Mouse (Mus musculus) heart, embryonic 16.5 days (tissue): ENCODE data around the gene Gm21693. TPM values are rescaled to one million over a fixed set of nuclear protein-coding genes. Genes with fewer than 3 reads are reported as not detected.
"Not testable (repeated sequence)": the region's sequence is repeated elsewhere in the genome, so short reads cannot be mapped to it uniquely, and the experiment has no call there.

Experiments
- ATAC-seq: fragments of 200-750 bp; cut with Nextera tagmentation; replicated peaks from 2 replicates; pipeline ENCODE4 v1.8.0; 2017; ENCODE audit warnings: moderate number of reproducible peaks; ENCODE audit not compliant: insufficient read depth, low FRiP score; ENCODE audit errors: extremely low read depth
- H3K27ac ChIP-seq: fragments of 300-500 bp; sonication (generic); 2 replicates; pipeline ENCODE4 v1.5.1; 2014; ENCODE audit warnings: mild to moderate bottlenecking, low read length, control low read depth, moderate library complexity
- H3K27me3 ChIP-seq: fragments of 300-500 bp; sonication (generic); 2 replicates; pipeline ENCODE4 v1.6.1; 2014; ENCODE audit warnings: low read length, mixed read lengths; ENCODE audit not compliant: control insufficient read depth, insufficient read depth
- H3K36me3 ChIP-seq: fragments of 300-500 bp; sonication (generic); 2 replicates; pipeline ENCODE4 v1.6.1; 2014; ENCODE audit not compliant: control insufficient read depth, insufficient read depth
- H3K4me1 ChIP-seq: fragments of 300-500 bp; sonication (generic); 2 replicates; pipeline ENCODE4 v1.6.1; 2014; ENCODE audit warnings: low read length, mixed read lengths; ENCODE audit not compliant: control insufficient read depth, insufficient read depth
- H3K4me2 ChIP-seq: fragments of 300-500 bp; sonication (generic); 2 replicates; pipeline ENCODE4 v1.6.1; 2014; ENCODE audit warnings: low read depth, mild to moderate bottlenecking, control low read depth, low read length
- H3K4me3 ChIP-seq: fragments of 300-500 bp; sonication (generic); 2 replicates; pipeline ENCODE4 v1.5.1; 2014; ENCODE audit warnings: mild to moderate bottlenecking, control low read depth, low read length
- H3K9ac ChIP-seq: fragments of 300-500 bp; sonication (generic); 2 replicates; pipeline ENCODE4 v1.6.1; 2014; ENCODE audit warnings: low read length, control low read depth
- H3K9me3 ChIP-seq: fragments of 300-500 bp; sonication (generic); replicated peaks from 2 replicates; pipeline ENCODE4 v1.6.1; 2016; ENCODE audit warnings: low read length; ENCODE audit not compliant: control insufficient read depth
- WGBS: fragments of 180-500 bp; shearing (Covaris S2); extraction: QIAGEN DNeasy Blood & Tissue Kit; methylation state at CpG from one replicate; pipeline ENCODE4 v1.1.7; 2014; 5-methylcytosine and 5-hydroxymethylcytosine counted together
- polyA plus RNA-seq: library from polyadenylated mRNA; unstranded; fragments of >200 nt; fragmentation: Nextera tagmentation; extraction: Ambion mirVana; gene quantifications from 2 replicates; pipeline ENCODE4 v1.2.1, GENCODE M21; 2015

Gene Gm21693
- polyA plus RNA-seq, result not detected in 2 replicates

GRCm38 (mm10) chrY:3345229-3345628, at the start of gene Gm21693:
Gm21693 (minus strand) TSS chrY:3345329.
- H3K4me2 ChIP-seq, H3K36me3 ChIP-seq, H3K27ac ChIP-seq, H3K27me3 ChIP-seq, H3K4me1 ChIP-seq, ATAC-seq, H3K4me3 ChIP-seq, H3K9me3 ChIP-seq, H3K9ac ChIP-seq: not testable (repeated sequence)
- no CpG with 5 or more reads among the region's 9 CpGs for WGBS

GRCm38 (mm10) chrY:3340661-3341060, 4.5 kb downstream of the Gm21693 start:
- not testable (repeated sequence) for H3K4me2 ChIP-seq, H3K4me1 ChIP-seq, H3K9ac ChIP-seq, ATAC-seq, H3K9me3 ChIP-seq, H3K4me3 ChIP-seq, H3K36me3 ChIP-seq, H3K27me3 ChIP-seq, H3K27ac ChIP-seq
- WGBS, result 100% methylated on average over 1 of the region's 11 CpGs

- not testable (repeated sequence) for H3K4me2 ChIP-seq, H3K27ac ChIP-seq, H3K9me3 ChIP-seq, H3K36me3 ChIP-seq, ATAC-seq, H3K4me3 ChIP-seq, H3K4me1 ChIP-seq, H3K9ac ChIP-seq, H3K27me3 ChIP-seq
- WGBS, result no CpG with 5 or more reads among the region's 9 CpGs
Observed at GRCm38 (mm10) chrY:3306349-3306748, 38.8 kb downstream of the Gm21693 start, which contains the start of gene Gm21677. Gm21677 (minus strand) TSS chrY:3306449.

Other genes with a start within 250 kb of the Gm21693 start
- not detected in 2 replicates for gene Gm21677, start 38.9 kb downstream of the Gm21693 start, polyA plus RNA-seq
- not detected in 2 replicates for gene Gm21704, start 64.8 kb upstream of the Gm21693 start, polyA plus RNA-seq
- gene Gm21708, start 64.8 kb upstream of the Gm21693 start, polyA plus RNA-seq, result not detected in 2 replicates